Mouse (Mus musculus) heart, postnatal 0 days (tissue): ENCODE results near the gene Rpl23a. TPM values are rescaled to one million over a fixed set of nuclear protein-coding genes. Genes with fewer than 3 reads are reported as not detected.

Experiments used
- ATAC-seq: fragments of 200-750 bp; cut with Nextera tagmentation; 2 replicates; pipeline ENCODE4 v1.8.0; 2017; ENCODE audit warnings: low read depth, moderate number of reproducible peaks, moderate library complexity; ENCODE audit not compliant: insufficient read depth
- DNase-seq: peaks from one replicate; pipeline ENCODE4 v3.0.0-alpha.2; 2016; ENCODE audit warnings: low spot score
- H3K27ac ChIP-seq: fragments of 300-500 bp; sonication (generic); 2 replicates; pipeline ENCODE4 v1.5.1; 2014; ENCODE audit warnings: low read depth, mild to moderate bottlenecking
- H3K27me3 ChIP-seq: fragments of 300-500 bp; sonication (generic); 2 replicates; pipeline ENCODE4 v1.6.1; 2014; ENCODE audit warnings: low read length, mixed read lengths; ENCODE audit not compliant: control insufficient read depth, insufficient read depth
- H3K36me3 ChIP-seq: fragments of 300-500 bp; sonication (generic); replicated peaks from 2 replicates; pipeline ENCODE4 v1.6.1; 2014; ENCODE audit warnings: low read length, mixed read lengths; ENCODE audit not compliant: control insufficient read depth, insufficient read depth
- H3K4me1 ChIP-seq: fragments of 300-500 bp; sonication (generic); 2 replicates; pipeline ENCODE4 v1.6.1; 2014; ENCODE audit warnings: antibody characterized with exemption; ENCODE audit not compliant: control insufficient read depth, insufficient read depth
- H3K4me2 ChIP-seq: fragments of 300-500 bp; sonication (generic); 2 replicates; pipeline ENCODE4 v1.6.1; 2014; ENCODE audit warnings: low read depth, mild to moderate bottlenecking, low read length, moderate library complexity
- H3K4me3 ChIP-seq: fragments of 300-500 bp; sonication (generic); 2 replicates; pipeline ENCODE4 v1.5.1; 2014; ENCODE audit warnings: low read depth, low read length
- H3K9ac ChIP-seq: fragments of 300-500 bp; sonication (generic); replicated peaks from 2 replicates; pipeline ENCODE4 v1.6.1; 2014; ENCODE audit warnings: low read depth, low read length, mixed read lengths
- H3K9me3 ChIP-seq: fragments of 300-500 bp; sonication (generic); replicated peaks from 2 replicates; pipeline ENCODE4 v1.6.1; 2016; ENCODE audit warnings: low read length; ENCODE audit not compliant: control insufficient read depth
- CTCF ChIP-seq: IDR thresholded peaks from 2 replicates; pipeline ENCODE4 v1.5.1; 2016; ENCODE audit warnings: antibody characterized with exemption, control low read depth, low read depth
- EP300 ChIP-seq: IDR thresholded peaks from 2 replicates; pipeline ENCODE4 v1.6.1; 2016; ENCODE audit warnings: antibody characterized with exemption, low read depth
- WGBS: fragments of 180-500 bp; shearing (Covaris S2); extraction: QIAGEN DNeasy Blood & Tissue Kit; methylation state at CpG from one replicate; pipeline ENCODE4 v1.1.7; 2014; 5-methylcytosine and 5-hydroxymethylcytosine counted together
- polyA plus RNA-seq: library from polyadenylated mRNA; unstranded; fragments of >200 nt; fragmentation: Nextera tagmentation; extraction: Ambion mirVana; gene quantifications from 2 replicates; pipeline ENCODE4 v1.2.1, GENCODE M21; 2015
- total RNA-seq: library from RNA; depleted of rRNA; stranded (reverse); fragments of >200 nt; gene quantifications from 2 replicates; pipeline ENCODE4 v1.2.3, GENCODE M21; 2014; ENCODE audit warnings: low replicate concordance

The Rpl23a gene
- total and polyA plus RNA-seq, 2 experiments from 2014 or later = 473 to 719 TPM

DNA sequence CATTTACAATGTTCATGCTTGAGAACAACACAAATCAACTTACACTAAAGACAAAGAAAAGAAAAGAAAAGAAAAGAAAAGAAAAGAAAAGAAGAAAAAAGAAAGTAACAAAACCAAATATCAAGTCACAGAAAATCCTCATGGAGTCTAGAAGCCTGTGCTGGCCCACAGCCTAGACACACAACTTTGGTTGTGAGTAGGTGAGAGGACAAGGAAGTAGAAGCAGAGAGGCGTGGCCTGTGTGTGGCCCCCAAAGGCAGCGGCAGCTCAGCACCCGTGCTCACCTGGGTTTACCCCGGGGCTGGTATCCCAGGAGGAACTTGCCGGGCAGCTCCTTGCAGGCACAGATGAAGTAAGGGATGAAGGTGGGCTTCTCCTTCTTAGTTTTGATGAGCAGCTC is 28.1 kb upstream of the Rpl23a start:
- H3K36me3 ChIP-seq = peaks cover 96% of the 10 kb centered on the region
- 86% methylated on average over 5 of the region's 5 CpGs for WGBS
- ATAC-seq = no peak
- DNase-seq = no peak
- H3K27ac ChIP-seq = no peak overlapping the region
- H3K9me3 ChIP-seq = no peaks in the 10 kb centered on the region
- H3K4me2 ChIP-seq = no peak overlapping the region
- no peak overlapping the region for H3K9ac ChIP-seq
- TF ChIP-seq CTCF = no peak
- no peak for TF ChIP-seq EP300
- no peaks in the 10 kb centered on the region for H3K27me3 ChIP-seq
- no peaks in the 10 kb centered on the region for H3K4me1 ChIP-seq
- H3K4me3 ChIP-seq = no peak overlapping the region

DNA sequence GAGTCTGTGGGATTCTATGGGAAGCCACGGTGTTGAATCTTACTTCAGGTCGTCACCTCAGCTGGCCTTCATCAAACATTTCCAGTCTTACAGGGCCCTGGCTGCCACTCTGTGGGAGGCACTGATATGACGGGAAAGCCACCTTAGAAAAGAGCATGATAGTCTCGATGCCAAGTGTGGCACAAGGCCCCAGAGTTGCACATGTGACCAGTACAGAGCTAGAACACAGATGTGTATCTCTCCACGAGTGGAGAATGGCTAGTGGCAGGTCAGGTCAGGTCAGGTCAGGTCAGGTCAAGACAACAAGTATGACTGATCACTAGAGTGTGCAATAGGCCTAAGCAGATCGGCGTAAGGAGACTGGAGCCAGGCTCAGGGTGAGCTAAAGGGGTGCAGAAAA is 27.2 kb upstream of the Rpl23a start:
- no peak overlapping the region for H3K9ac ChIP-seq
- ATAC-seq = no peak
- peaks cover 96% of the 10 kb centered on the region for H3K36me3 ChIP-seq
- no peak overlapping the region for H3K4me2 ChIP-seq
- TF ChIP-seq CTCF = no peak
- TF ChIP-seq EP300 = no peak
- no peak for DNase-seq
- no peak overlapping the region for H3K4me3 ChIP-seq
- no peaks in the 10 kb centered on the region for H3K4me1 ChIP-seq
- H3K27ac ChIP-seq = no peak overlapping the region
- 66% methylated on average over 7 of the region's 7 CpGs for WGBS
- H3K27me3 ChIP-seq = no peaks in the 10 kb centered on the region
- no peaks in the 10 kb centered on the region for H3K9me3 ChIP-seq

DNA sequence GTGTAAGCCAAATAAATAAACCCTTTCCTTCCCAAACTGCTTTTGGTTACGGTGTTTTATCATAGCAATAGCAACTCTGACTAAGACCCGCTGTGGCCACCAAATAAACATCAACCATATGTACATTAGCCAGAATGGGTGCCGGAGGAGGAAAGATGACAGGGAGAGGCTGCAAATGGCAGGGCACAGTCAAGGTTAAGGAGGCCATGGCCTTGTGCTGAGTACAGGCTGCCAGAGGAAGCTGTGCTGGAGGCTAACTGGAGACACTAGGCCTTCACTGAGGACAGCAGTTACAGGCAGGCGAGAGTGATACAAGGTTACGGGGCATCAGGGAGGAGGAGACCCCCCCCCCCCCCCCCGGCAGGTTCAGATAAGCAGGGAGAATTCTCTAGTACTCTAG is 26.5 kb upstream of the Rpl23a start:
- DNase-seq (no peak), ATAC-seq (no peak)
- no peak overlapping the region for H3K27ac ChIP-seq
- H3K36me3 ChIP-seq = peaks cover 93% of the 10 kb centered on the region
- no peak overlapping the region for H3K4me3 ChIP-seq
- no peak overlapping the region for H3K9ac ChIP-seq
- no peaks in the 10 kb centered on the region for H3K9me3 ChIP-seq
- no peak overlapping the region for H3K4me2 ChIP-seq
- no peaks in the 10 kb centered on the region for H3K4me1 ChIP-seq
- TF ChIP-seq CTCF (no peak), EP300 (no peak)
- 92% methylated on average over 6 of the region's 6 CpGs for WGBS
- no peaks in the 10 kb centered on the region for H3K27me3 ChIP-seq

DNA sequence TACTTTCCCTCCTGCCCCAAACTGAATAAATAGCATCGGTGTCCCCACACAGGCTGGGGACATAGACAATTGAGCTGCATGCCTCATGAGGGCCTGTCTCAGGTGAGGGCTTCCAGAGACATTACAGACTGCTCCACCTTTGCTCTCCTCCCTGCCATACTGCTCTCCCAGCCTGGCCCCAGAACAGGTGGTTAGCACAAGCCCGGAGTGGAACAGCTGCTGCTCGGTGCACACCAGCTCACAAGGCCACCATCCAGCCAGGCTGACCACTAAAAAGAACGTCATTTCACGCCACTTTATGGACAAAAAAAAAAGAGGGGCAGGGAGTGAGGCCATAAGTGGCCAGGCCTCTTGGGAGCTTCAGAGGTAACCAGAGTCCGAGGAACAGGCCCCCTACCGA is 23.8 kb upstream of the Rpl23a start:
- no peaks in the 10 kb centered on the region for H3K4me1 ChIP-seq
- no peak overlapping the region for H3K4me3 ChIP-seq
- DNase-seq (no peak), ATAC-seq (no peak)
- H3K9me3 ChIP-seq = no peaks in the 10 kb centered on the region
- H3K9ac ChIP-seq = no peak overlapping the region
- H3K27me3 ChIP-seq = no peaks in the 10 kb centered on the region
- TF ChIP-seq EP300 (no peak), CTCF (no peak)
- no peak overlapping the region for H3K27ac ChIP-seq
- H3K4me2 ChIP-seq = no peak overlapping the region
- peaks cover 74% of the 10 kb centered on the region for H3K36me3 ChIP-seq
- 89% methylated on average over 7 of the region's 7 CpGs for WGBS

DNA sequence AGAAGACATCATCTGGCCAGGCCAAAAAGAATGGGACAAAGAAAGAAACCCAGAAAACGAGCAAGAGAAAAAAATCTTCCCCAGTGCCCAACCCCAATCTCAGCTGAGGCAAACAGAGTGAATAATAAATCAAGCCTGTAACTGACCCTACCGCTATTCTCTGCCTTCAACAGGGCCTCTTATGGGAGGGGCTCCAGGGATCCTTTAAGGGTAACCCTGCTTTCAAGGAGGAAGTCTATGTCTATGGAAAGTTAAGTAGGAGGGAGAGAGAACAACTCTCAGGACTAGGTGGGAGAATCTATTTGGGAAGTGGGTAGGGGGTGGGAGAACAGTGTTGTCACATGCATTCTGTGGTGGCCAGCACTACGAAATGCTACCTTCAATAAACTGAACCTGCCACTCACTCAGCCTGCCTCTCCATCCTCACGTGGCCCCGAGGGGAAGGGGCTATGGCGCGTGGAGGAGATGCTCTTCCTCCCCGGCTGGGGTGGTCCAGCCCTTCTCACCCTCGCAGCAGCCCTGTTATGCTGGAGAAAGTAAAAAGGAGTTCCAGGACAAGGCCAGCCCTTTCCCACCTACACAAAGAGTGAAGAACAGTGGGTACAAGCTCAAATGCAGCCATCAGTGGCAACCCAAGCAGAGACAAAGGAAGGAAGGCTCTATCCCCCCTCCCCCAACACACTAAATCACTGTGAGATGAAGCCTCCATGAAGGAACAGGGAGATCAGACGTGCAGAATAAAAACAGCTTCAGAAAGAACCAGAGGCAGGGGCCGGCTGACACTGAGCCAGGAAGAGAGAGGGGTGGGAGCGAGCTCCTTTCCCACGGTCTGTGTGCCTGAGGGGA is 22.2 kb upstream of the Rpl23a start:
- WGBS = 83% methylated on average over 13 of the region's 13 CpGs
- H3K36me3 ChIP-seq = peaks cover 60% of the 10 kb centered on the region
- H3K27ac ChIP-seq = no peak overlapping the region
- no peaks in the 10 kb centered on the region for H3K4me1 ChIP-seq
- no peak for ATAC-seq
- no peaks in the 10 kb centered on the region for H3K27me3 ChIP-seq
- H3K9ac ChIP-seq = no peak overlapping the region
- H3K4me2 ChIP-seq = no peak overlapping the region
- no peaks in the 10 kb centered on the region for H3K9me3 ChIP-seq
- no peak for TF ChIP-seq EP300
- TF ChIP-seq CTCF = no peak
- H3K4me3 ChIP-seq = no peak overlapping the region
- DNase-seq = no peak

DNA sequence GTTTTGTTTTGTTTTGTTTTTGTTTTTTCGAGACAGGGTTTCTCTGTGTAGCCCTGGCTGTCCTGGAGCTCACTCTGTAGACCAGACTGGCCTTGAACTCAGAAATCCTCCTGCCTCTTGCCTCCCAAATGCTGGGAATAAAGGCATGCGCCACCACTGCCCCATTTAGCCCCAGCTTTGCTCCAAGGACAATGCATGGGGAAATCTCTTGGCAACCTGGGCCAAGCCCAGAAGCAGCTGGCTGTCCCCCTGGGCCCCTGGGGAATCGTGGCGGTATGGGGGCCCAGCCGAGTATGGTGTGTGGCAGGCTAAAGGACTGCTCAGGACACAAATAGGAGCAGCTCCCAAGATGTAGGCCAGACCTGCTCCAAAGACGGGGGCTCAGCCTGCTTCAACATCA is 20.9 kb upstream of the Rpl23a start:
- no peaks in the 10 kb centered on the region for H3K27me3 ChIP-seq
- no peaks in the 10 kb centered on the region for H3K4me1 ChIP-seq
- no peak overlapping the region for H3K9ac ChIP-seq
- H3K27ac ChIP-seq = no peak overlapping the region
- ATAC-seq = no peak
- no peak for DNase-seq
- no peak for TF ChIP-seq EP300
- TF ChIP-seq CTCF = no peak
- no peaks in the 10 kb centered on the region for H3K9me3 ChIP-seq
- H3K4me2 ChIP-seq = no peak overlapping the region
- H3K36me3 ChIP-seq = peaks cover 47% of the 10 kb centered on the region
- H3K4me3 ChIP-seq = no peak overlapping the region
- WGBS = 66% methylated on average over 6 of the region's 6 CpGs
